Mouse (Mus musculus) heart, embryonic 16.5 days (tissue): ENCODE measurements around the gene Cyp4a32. TPM values are rescaled to one million over a fixed set of nuclear protein-coding genes. Genes with fewer than 3 reads are reported as not detected.
A peak's percentile ranks its signal among the peaks of the same experiment; 100 is the strongest.
"Not testable (repeated sequence)": the region's sequence is repeated elsewhere in the genome, so short reads cannot be mapped to it uniquely, and the experiment has no call there.

ENCODE experiments used
- ATAC-seq: fragments of 200-750 bp; cut with Nextera tagmentation; replicated peaks from 2 replicates; pipeline ENCODE4 v1.8.0; 2017; ENCODE audit warnings: moderate number of reproducible peaks; ENCODE audit not compliant: insufficient read depth, low FRiP score; ENCODE audit errors: extremely low read depth
- H3K27ac ChIP-seq: fragments of 300-500 bp; sonication (generic); 2 replicates; pipeline ENCODE4 v1.5.1; 2014; ENCODE audit warnings: mild to moderate bottlenecking, low read length, control low read depth, moderate library complexity
- H3K27me3 ChIP-seq: fragments of 300-500 bp; sonication (generic); 2 replicates; pipeline ENCODE4 v1.6.1; 2014; ENCODE audit warnings: low read length, mixed read lengths; ENCODE audit not compliant: control insufficient read depth, insufficient read depth
- H3K36me3 ChIP-seq: fragments of 300-500 bp; sonication (generic); 2 replicates; pipeline ENCODE4 v1.6.1; 2014; ENCODE audit not compliant: control insufficient read depth, insufficient read depth
- H3K4me1 ChIP-seq: fragments of 300-500 bp; sonication (generic); 2 replicates; pipeline ENCODE4 v1.6.1; 2014; ENCODE audit warnings: low read length, mixed read lengths; ENCODE audit not compliant: control insufficient read depth, insufficient read depth
- H3K4me2 ChIP-seq: fragments of 300-500 bp; sonication (generic); 2 replicates; pipeline ENCODE4 v1.6.1; 2014; ENCODE audit warnings: low read depth, mild to moderate bottlenecking, control low read depth, low read length
- H3K4me3 ChIP-seq: fragments of 300-500 bp; sonication (generic); 2 replicates; pipeline ENCODE4 v1.5.1; 2014; ENCODE audit warnings: mild to moderate bottlenecking, control low read depth, low read length
- H3K9ac ChIP-seq: fragments of 300-500 bp; sonication (generic); 2 replicates; pipeline ENCODE4 v1.6.1; 2014; ENCODE audit warnings: low read length, control low read depth
- H3K9me3 ChIP-seq: fragments of 300-500 bp; sonication (generic); replicated peaks from 2 replicates; pipeline ENCODE4 v1.6.1; 2016; ENCODE audit warnings: low read length; ENCODE audit not compliant: control insufficient read depth
- WGBS: fragments of 180-500 bp; shearing (Covaris S2); extraction: QIAGEN DNeasy Blood & Tissue Kit; methylation state at CpG from one replicate; pipeline ENCODE4 v1.1.7; 2014; 5-methylcytosine and 5-hydroxymethylcytosine counted together
- polyA plus RNA-seq: library from polyadenylated mRNA; unstranded; fragments of >200 nt; fragmentation: Nextera tagmentation; extraction: Ambion mirVana; gene quantifications from 2 replicates; pipeline ENCODE4 v1.2.1, GENCODE M21; 2015

The Cyp4a32 gene
- polyA plus RNA-seq, 1 experiment from 2014 or later = not detected

GRCm38 (mm10) chr4:115649344-115649743, 48.6 kb downstream of the Cyp4a32 start:
- ATAC-seq = no peak; the same call in 1 of the 2 replicates
- no peak overlapping the region for H3K27ac ChIP-seq

GRCm38 (mm10) chr4:115650866-115651265, 50.1 kb downstream of the Cyp4a32 start:
- Histone ChIP-seq H3K9me3 (no peaks in the 10 kb centered on the region), H3K4me1 (peaks cover 4% of the 10 kb centered on the region; the same call in 1 of the 2 replicates), H3K4me3 (no peak overlapping the region), H3K27ac (no peak overlapping the region), H3K27me3 (no peaks in the 10 kb centered on the region), H3K36me3 (no peaks in the 10 kb centered on the region), H3K4me2 (no peak overlapping the region), H3K9ac (no peak overlapping the region)
- 80% methylated on average over 5 of the region's 5 CpGs for WGBS
- no peak for ATAC-seq

More at GRCm38 (mm10) chr4:115649344-115649743, 48.6 kb downstream of the Cyp4a32 start:
- H3K4me3 ChIP-seq = no peak overlapping the region
- no peak overlapping the region for H3K9ac ChIP-seq
- no peaks in the 10 kb centered on the region for H3K27me3 ChIP-seq
- no peaks in the 10 kb centered on the region for H3K36me3 ChIP-seq
- H3K4me1 ChIP-seq = peaks cover 4% of the 10 kb centered on the region; the same call in 1 of the 2 replicates
- no peaks in the 10 kb centered on the region for H3K9me3 ChIP-seq
- no peak overlapping the region for H3K4me2 ChIP-seq

GRCm38 (mm10) chr4:115655841-115656534, 55.2 kb downstream of the Cyp4a32 start:
- H3K9me3 ChIP-seq, H3K36me3 ChIP-seq, H3K4me2 ChIP-seq, H3K27me3 ChIP-seq, H3K4me1 ChIP-seq, H3K4me3 ChIP-seq, ATAC-seq, H3K27ac ChIP-seq, H3K9ac ChIP-seq: not testable (repeated sequence)
- 64% methylated on average over 7 of the region's 7 CpGs for WGBS

GRCm38 (mm10) chr4:115656535-115656922, 55.8 kb downstream of the Cyp4a32 start:
- WGBS = 71% methylated on average over 1 of the region's 1 CpGs
- H3K9me3 ChIP-seq, H3K4me1 ChIP-seq, ATAC-seq, H3K9ac ChIP-seq, H3K27me3 ChIP-seq, H3K27ac ChIP-seq, H3K4me2 ChIP-seq, H3K4me3 ChIP-seq, H3K36me3 ChIP-seq: not testable (repeated sequence)

GRCm38 (mm10) chr4:115657104-115657866, 56.5 kb downstream of the Cyp4a32 start:
- ATAC-seq = peak; percentile 75
- Histone ChIP-seq H3K4me2 (peak overlapping the region; percentile 76), H3K36me3 (no peaks in the 10 kb centered on the region), H3K27ac (no peak overlapping the region), H3K9me3 (no peaks in the 10 kb centered on the region), H3K4me3 (peak overlapping the region; percentile 51), H3K4me1 (0 out of 2 replicates have a peak, but pooled peaks cover 6% of the 10 kb centered on the region), H3K9ac (peak overlapping the region; percentile 54), H3K27me3 (no peaks in the 10 kb centered on the region)
- 2% methylated on average over 34 of the region's 34 CpGs for WGBS

- H3K4me2 ChIP-seq = peak overlapping the region; percentile 76; the same call in 1 of the 2 replicates
- H3K36me3 ChIP-seq = no peaks in the 10 kb centered on the region
- 0 out of 2 replicates have a peak, but pooled peaks cover 6% of the 10 kb centered on the region for H3K4me1 ChIP-seq
- no peak overlapping the region for H3K4me3 ChIP-seq
- ATAC-seq = no peak
- H3K27me3 ChIP-seq = no peaks in the 10 kb centered on the region
- H3K27ac ChIP-seq = no peak overlapping the region
- no peak overlapping the region for H3K9ac ChIP-seq
- no peaks in the 10 kb centered on the region for H3K9me3 ChIP-seq
Observed at GRCm38 (mm10) chr4:115657867-115658249, 57.1 kb downstream of the Cyp4a32 start.

GRCm38 (mm10) chr4:115659190-115659589, 58.4 kb downstream of the Cyp4a32 start:
- no peak overlapping the region for H3K27ac ChIP-seq
- 0 out of 2 replicates have a peak, but pooled peaks cover 6% of the 10 kb centered on the region for H3K4me1 ChIP-seq
- H3K27me3 ChIP-seq = no peaks in the 10 kb centered on the region
- H3K9me3 ChIP-seq = no peaks in the 10 kb centered on the region
- ATAC-seq = no peak
- H3K4me3 ChIP-seq = no peak overlapping the region
- H3K4me2 ChIP-seq = no peak overlapping the region
- H3K36me3 ChIP-seq = no peaks in the 10 kb centered on the region
- H3K9ac ChIP-seq = no peak overlapping the region
